Mouse (Mus musculus): ENCODE measurements at regions not wholly inside any gene's neighbourhood (a gene's known extent, or its start where the extent isn't known, plus 50 kb on each side); places are given as distances from the start of the nearest gene placed in this dataset.

DNA sequence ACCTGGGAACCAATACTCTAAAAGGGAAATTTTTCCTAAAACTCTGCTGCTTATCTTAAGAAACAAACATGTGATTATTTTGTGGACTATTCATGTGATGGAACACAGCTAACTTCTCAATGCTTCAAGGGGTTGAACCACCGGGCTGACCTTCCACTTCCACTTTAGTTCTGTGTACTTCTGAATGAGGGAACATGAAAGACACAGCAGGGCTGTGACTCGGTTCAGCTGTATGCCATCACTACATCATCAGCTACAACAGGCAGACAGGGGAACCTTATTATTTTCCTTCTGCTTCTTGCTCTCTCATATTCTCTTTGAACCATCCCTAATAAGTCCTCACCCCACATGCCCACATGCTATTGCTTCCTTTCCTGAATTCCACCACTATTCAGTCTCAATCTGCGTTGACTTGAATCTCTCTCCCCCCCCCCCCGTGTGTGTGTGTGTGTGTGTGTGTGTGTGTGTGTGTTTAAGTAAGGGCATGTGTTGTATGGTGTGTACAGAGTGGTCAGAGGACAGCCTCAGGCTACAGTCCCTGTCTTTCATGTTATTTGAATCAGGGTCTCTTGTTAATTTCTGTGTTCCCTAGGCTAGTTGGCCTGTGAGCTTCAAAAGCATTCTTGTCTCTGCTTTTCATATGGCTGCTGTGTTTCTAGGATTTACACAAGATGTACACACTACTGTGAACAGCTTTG, 485.7 kb downstream of the Lmo7 start:
- Histone ChIP-seq H3K27me3 (ENCODE audit: control insufficient read depth, insufficient read depth, low read length) (no peaks in the 10 kb centered on the region), H3K9ac (ENCODE audit: low read length) (no peak overlapping the region), H3K4me1 (ENCODE audit: control insufficient read depth, insufficient read depth, low read length) (no peaks in the 10 kb centered on the region), H3K4me2 (ENCODE audit: low read depth) (no peak overlapping the region), H3K9me3 (ENCODE audit: control insufficient read depth, low read length) (no peaks in the 10 kb centered on the region), H3K27ac (ENCODE audit: low read depth, low read length) (no peak overlapping the region), H3K4me3 (ENCODE audit: low read depth, low read length) (no peak overlapping the region), H3K36me3 (ENCODE audit: control insufficient read depth, insufficient read depth, low read length) (no peaks in the 10 kb centered on the region)
- ATAC-seq (ENCODE audit: insufficient read depth, low FRiP score, low TSS enrichment) (no peak), DNase-seq (ENCODE audit: low spot score) (no peak)
- 63% methylated on average over 3 of the region's 4 CpGs for WGBS

DNA sequence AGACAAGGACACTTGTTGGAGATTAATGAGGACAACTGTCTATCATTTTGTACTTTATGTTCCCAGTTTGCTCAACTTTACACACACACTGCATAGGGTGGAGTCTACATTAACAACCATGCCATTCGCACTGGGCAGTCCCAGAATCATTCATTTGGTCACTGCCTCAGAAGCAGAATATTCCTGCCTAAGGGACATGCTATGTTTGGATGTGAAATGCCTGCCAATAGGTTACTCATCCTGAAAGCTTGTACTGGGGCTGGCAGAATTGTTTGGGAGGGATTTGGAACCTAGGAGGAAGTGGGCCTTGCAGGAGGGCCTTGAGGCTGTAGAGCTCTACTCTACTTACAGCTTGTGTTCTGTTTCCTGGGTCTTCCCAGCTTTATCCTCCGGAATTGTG, 482.3 kb downstream of the Lmo7 start:
- Histone ChIP-seq H3K9me3 (ENCODE audit: control insufficient read depth, low read length) (no peaks in the 10 kb centered on the region), H3K4me3 (ENCODE audit: low read depth, low read length) (no peak overlapping the region), H3K4me1 (ENCODE audit: control insufficient read depth, insufficient read depth, low read length) (no peaks in the 10 kb centered on the region), H3K27me3 (ENCODE audit: control insufficient read depth, insufficient read depth, low read length) (no peaks in the 10 kb centered on the region), H3K27ac (ENCODE audit: low read depth, low read length) (no peak overlapping the region), H3K4me2 (ENCODE audit: low read depth) (no peak overlapping the region), H3K9ac (ENCODE audit: low read length) (no peak overlapping the region), H3K36me3 (ENCODE audit: control insufficient read depth, insufficient read depth, low read length) (no peaks in the 10 kb centered on the region)
- no peak for ATAC-seq (ENCODE audit: insufficient read depth, low FRiP score, low TSS enrichment)
- 91% methylated on average over 2 of the region's 2 CpGs for WGBS
- DNase-seq (ENCODE audit: low spot score): no peak

DNA sequence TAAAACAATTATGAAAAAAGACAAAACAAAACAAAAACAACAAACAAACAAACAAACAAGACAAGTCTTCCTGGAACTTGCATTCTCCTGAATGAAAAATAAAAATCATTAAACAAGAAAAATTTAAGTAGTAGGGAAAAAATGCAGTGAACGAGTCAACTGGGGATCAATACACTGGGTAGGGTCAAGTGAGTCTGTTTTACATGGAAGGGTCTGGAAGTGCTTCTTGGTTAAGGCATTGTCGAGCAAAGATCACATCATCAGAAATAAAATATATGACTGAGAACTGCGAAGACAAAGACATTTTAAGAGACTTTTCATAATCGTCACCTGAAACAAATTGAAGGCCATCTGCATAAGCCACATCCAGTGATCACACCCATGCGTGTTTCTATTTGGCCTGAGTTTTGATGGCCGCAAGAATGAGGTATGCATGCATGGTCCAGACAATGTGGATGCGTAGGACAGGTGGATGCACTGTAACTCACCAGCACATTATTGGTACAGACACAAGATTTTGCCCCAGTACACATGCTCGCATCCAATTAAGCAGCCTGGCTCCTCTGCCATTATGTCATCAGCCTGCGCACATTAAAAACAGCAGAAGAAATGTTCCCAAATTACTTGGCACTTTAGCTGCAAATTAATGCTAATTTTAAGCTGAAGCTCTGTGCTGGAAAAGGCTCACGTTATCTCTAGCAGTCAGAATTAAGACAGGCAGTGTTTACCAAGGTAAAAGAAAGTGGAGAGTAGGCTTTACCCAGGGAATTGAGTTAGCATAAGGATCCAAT, 475.3 kb downstream of the Lmo7 start:
- DNase-seq (ENCODE audit: low spot score) (no peak), ATAC-seq (ENCODE audit: insufficient read depth, low FRiP score, low TSS enrichment) (no peak)
- 90% methylated on average over 10 of the region's 10 CpGs for WGBS
- Histone ChIP-seq H3K27me3 (ENCODE audit: control insufficient read depth, insufficient read depth, low read length) (no peaks in the 10 kb centered on the region), H3K27ac (ENCODE audit: low read depth, low read length) (no peak overlapping the region), H3K36me3 (ENCODE audit: control insufficient read depth, insufficient read depth, low read length) (no peaks in the 10 kb centered on the region), H3K4me1 (ENCODE audit: control insufficient read depth, insufficient read depth, low read length) (no peaks in the 10 kb centered on the region), H3K9ac (ENCODE audit: low read length) (no peak overlapping the region), H3K4me2 (ENCODE audit: low read depth) (no peak overlapping the region), H3K4me3 (ENCODE audit: low read depth, low read length) (no peak overlapping the region), H3K9me3 (ENCODE audit: control insufficient read depth, low read length) (no peaks in the 10 kb centered on the region)

DNA sequence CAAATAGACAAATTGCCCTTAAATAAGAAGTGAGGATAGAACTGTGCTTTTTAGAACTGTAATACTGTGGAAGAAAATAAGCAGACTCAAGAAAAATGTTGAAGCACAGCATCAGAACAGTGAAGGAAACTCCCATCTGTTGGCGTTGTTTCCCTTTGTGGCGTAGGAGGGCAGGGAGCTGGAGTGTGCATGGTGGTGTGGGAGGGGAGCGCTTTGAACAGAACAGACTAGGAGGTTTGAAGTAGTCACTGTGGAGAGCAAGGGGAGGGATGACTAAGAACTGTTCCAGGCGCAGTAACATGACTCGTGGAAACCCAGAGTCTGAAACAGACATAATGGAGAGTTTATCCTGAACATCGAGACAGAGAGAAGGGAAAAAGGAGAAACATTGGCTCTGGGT, 469.7 kb downstream of the Lmo7 start:
- no peaks in the 10 kb centered on the region for H3K9me3 ChIP-seq (ENCODE audit: control insufficient read depth, low read length)
- DNase-seq (ENCODE audit: low spot score) (no peak), ATAC-seq (ENCODE audit: insufficient read depth, low FRiP score, low TSS enrichment) (no peak)
- 91% methylated on average over 6 of the region's 6 CpGs for WGBS
- H3K4me2 ChIP-seq (ENCODE audit: low read depth): no peak overlapping the region
- no peaks in the 10 kb centered on the region for H3K27me3 ChIP-seq (ENCODE audit: control insufficient read depth, insufficient read depth, low read length)
- no peak overlapping the region for H3K27ac ChIP-seq (ENCODE audit: low read depth, low read length)
- no peaks in the 10 kb centered on the region for H3K4me1 ChIP-seq (ENCODE audit: control insufficient read depth, insufficient read depth, low read length)
- H3K9ac ChIP-seq (ENCODE audit: low read length): no peak overlapping the region
- H3K4me3 ChIP-seq (ENCODE audit: low read depth, low read length): no peak overlapping the region
- no peaks in the 10 kb centered on the region for H3K36me3 ChIP-seq (ENCODE audit: control insufficient read depth, insufficient read depth, low read length)

DNA sequence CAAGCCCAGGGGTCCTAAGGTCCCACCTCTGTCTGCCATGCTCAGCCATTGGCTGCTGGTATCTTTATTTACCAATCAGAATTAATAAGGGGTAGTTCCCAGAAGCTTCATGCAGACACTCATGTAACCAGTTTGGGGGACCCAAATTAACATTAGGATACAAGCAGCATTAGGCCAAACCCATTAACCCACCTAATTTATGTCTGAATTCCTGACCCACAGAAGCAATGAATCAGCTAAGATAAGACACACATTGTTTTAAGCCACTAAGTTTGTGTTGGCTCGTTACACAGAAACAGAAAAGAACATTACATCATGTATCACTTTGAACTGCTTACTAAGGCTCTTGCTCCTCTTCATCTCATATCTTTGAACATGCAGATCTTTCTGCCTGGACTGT, 461.0 kb downstream of the Lmo7 start:
- Histone ChIP-seq H3K27ac (ENCODE audit: low read depth, low read length) (no peak overlapping the region), H3K9ac (ENCODE audit: low read length) (no peak overlapping the region), H3K36me3 (ENCODE audit: control insufficient read depth, insufficient read depth, low read length) (no peaks in the 10 kb centered on the region), H3K4me2 (ENCODE audit: low read depth) (no peak overlapping the region), H3K4me3 (ENCODE audit: low read depth, low read length) (no peak overlapping the region), H3K9me3 (ENCODE audit: control insufficient read depth, low read length) (no peaks in the 10 kb centered on the region), H3K27me3 (ENCODE audit: control insufficient read depth, insufficient read depth, low read length) (no peaks in the 10 kb centered on the region), H3K4me1 (ENCODE audit: control insufficient read depth, insufficient read depth, low read length) (no peaks in the 10 kb centered on the region)
- DNase-seq (ENCODE audit: low spot score) (no peak), ATAC-seq (ENCODE audit: insufficient read depth, low FRiP score, low TSS enrichment) (no peak)
- WGBS: 69% methylated on average over 1 of the region's 1 CpGs

- Histone ChIP-seq H3K9me3 (ENCODE audit: control insufficient read depth, low read length) (no peaks in the 10 kb centered on the region), H3K27me3 (ENCODE audit: control insufficient read depth, insufficient read depth, low read length) (no peaks in the 10 kb centered on the region), H3K4me2 (ENCODE audit: low read depth) (no peak overlapping the region), H3K9ac (ENCODE audit: low read length) (no peak overlapping the region), H3K4me3 (ENCODE audit: low read depth, low read length) (no peak overlapping the region), H3K27ac (ENCODE audit: low read depth, low read length) (no peak overlapping the region), H3K4me1 (ENCODE audit: control insufficient read depth, insufficient read depth, low read length) (no peaks in the 10 kb centered on the region), H3K36me3 (ENCODE audit: control insufficient read depth, insufficient read depth, low read length) (no peaks in the 10 kb centered on the region)
- ATAC-seq (ENCODE audit: insufficient read depth, low FRiP score, low TSS enrichment): no peak
- no peak for DNase-seq (ENCODE audit: low spot score)
- WGBS: 82% methylated on average over 3 of the region's 3 CpGs
Measured at GRCm38 (mm10) chr14:102181269-102181668, 451.5 kb downstream of the Lmo7 start.

- 85% methylated on average over 2 of the region's 2 CpGs for WGBS
- no peak overlapping the region for H3K27ac ChIP-seq (ENCODE audit: low read depth, low read length)
- ATAC-seq (ENCODE audit: insufficient read depth, low FRiP score, low TSS enrichment) (no peak), DNase-seq (ENCODE audit: low spot score) (no peak)
- H3K36me3 ChIP-seq (ENCODE audit: control insufficient read depth, insufficient read depth, low read length): no peaks in the 10 kb centered on the region
- no peak overlapping the region for H3K4me3 ChIP-seq (ENCODE audit: low read depth, low read length)
- H3K9ac ChIP-seq (ENCODE audit: low read length): no peak overlapping the region
- no peak overlapping the region for H3K4me2 ChIP-seq (ENCODE audit: low read depth)
- no peaks in the 10 kb centered on the region for H3K9me3 ChIP-seq (ENCODE audit: control insufficient read depth, low read length)
- H3K27me3 ChIP-seq (ENCODE audit: control insufficient read depth, insufficient read depth, low read length): no peaks in the 10 kb centered on the region
- H3K4me1 ChIP-seq (ENCODE audit: control insufficient read depth, insufficient read depth, low read length): no peaks in the 10 kb centered on the region
Measured at GRCm38 (mm10) chr14:102171775-102172174, 442.0 kb downstream of the Lmo7 start.

DNA sequence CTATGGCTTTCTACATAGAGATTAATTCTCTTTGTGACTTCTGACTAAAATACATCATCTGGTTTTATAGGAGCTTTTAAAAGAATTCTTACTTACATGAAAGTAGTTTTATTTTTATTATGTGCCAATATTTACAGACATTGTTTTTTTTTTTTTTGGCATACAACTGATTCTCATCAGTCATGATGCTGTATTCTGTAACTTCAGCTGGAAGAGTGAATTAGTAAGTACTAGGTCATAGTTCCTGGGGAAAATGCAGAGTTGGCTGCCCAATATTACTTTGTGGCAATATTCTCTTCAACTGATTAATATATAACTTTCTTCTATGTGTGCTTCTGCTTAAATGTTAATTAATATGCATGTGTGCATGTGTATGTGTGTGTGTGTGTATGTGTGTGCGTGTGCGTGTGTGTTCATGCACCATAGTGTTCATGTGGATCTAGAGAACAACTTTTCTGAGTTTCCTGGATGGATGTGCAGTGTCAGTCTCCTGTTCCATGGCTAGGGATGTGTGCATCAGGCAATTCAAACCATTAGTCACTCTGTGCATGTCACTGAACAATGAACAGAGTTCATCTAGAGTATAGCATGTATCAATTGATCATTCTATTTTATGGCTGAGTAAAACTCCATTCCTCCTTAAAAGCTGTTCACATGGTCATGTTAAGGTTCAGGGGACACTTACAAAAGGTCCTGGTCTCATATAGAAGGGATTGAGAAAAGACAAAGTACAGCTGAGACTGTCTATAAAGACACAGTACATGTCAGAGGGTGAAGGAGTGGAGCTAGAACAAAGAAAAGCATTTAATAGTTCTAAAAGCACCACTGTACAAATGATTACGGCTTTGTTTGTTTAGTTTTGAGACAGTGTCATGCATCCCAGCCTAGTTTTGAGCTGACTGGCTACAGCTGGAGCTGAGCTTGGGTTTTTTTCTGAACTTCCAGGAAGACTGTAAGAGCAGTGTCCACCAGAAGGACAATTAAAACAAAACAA, 431.8 kb downstream of the Lmo7 start:
- no peak for DNase-seq (ENCODE audit: low spot score)
- Histone ChIP-seq H3K9ac (ENCODE audit: low read length) (no peak overlapping the region), H3K36me3 (ENCODE audit: control insufficient read depth, insufficient read depth, low read length) (no peaks in the 10 kb centered on the region), H3K4me2 (ENCODE audit: low read depth) (no peak overlapping the region), H3K27me3 (ENCODE audit: control insufficient read depth, insufficient read depth, low read length) (no peaks in the 10 kb centered on the region), H3K4me3 (ENCODE audit: low read depth, low read length) (no peak overlapping the region), H3K27ac (ENCODE audit: low read depth, low read length) (no peak overlapping the region), H3K4me1 (ENCODE audit: control insufficient read depth, insufficient read depth, low read length) (no peaks in the 10 kb centered on the region), H3K9me3 (ENCODE audit: control insufficient read depth, low read length) (no peaks in the 10 kb centered on the region)
- no peak for ATAC-seq (ENCODE audit: insufficient read depth, low FRiP score, low TSS enrichment)
- 73% methylated on average over 3 of the region's 3 CpGs for WGBS

Measured in neural tube, embryonic 11.5 days (tissue).